Comparison of ENCODE assay signal across 38 mouse cellular contexts in genomic region chr5:90858429-90858828, GRCm38 (mm10). TPM values are rescaled to one million over a fixed set of nuclear protein-coding genes. Genes with fewer than 3 reads are reported as not detected.
"Had no signal": no experiment of that assay in that cellular context is flagged by ENCODE, and none has a peak within 500 bp of the region (broad histone marks: within the 10 kb centered on the region; RNA-seq: fewer than 3 reads in every experiment).

No protein-coding gene starts in this region.

- H3K27ac ChIP-seq: heart, embryonic 10.5 days; heart, embryonic 13.5 days; heart, embryonic 15.5 days; hindbrain, embryonic 10.5 days; hindbrain, embryonic 12.5 days; hindbrain, embryonic 13.5 days; hindbrain, embryonic 14.5 days; hindbrain, embryonic 15.5 days; hindbrain, postnatal 0 days; intestine, embryonic 15.5 days; kidney, embryonic 15.5 days; kidney, postnatal 0 days; layer of hippocampus, adult 2 months had no signal

- H3K4me3 ChIP-seq: heart, embryonic 10.5 days; heart, embryonic 12.5 days; heart, embryonic 13.5 days; heart, embryonic 15.5 days; hindbrain, embryonic 10.5 days; hindbrain, embryonic 12.5 days; hindbrain, embryonic 13.5 days; hindbrain, embryonic 15.5 days; intestine, embryonic 15.5 days; kidney, embryonic 15.5 days; layer of hippocampus, adult 2 months had no signal

- H3K36me3 ChIP-seq: heart, embryonic 10.5 days; heart, embryonic 12.5 days; heart, embryonic 13.5 days; heart, embryonic 15.5 days; hindbrain, embryonic 10.5 days; hindbrain, embryonic 12.5 days; hindbrain, embryonic 13.5 days; hindbrain, embryonic 15.5 days; intestine, embryonic 15.5 days; kidney, embryonic 15.5 days had no signal

- H3K9ac ChIP-seq: heart, embryonic 12.5 days; heart, embryonic 13.5 days; heart, embryonic 15.5 days; hindbrain, embryonic 12.5 days; hindbrain, embryonic 13.5 days; hindbrain, embryonic 14.5 days; hindbrain, embryonic 15.5 days; intestine, embryonic 15.5 days; kidney, embryonic 15.5 days had no signal

- H3K27me3 ChIP-seq: heart, embryonic 12.5 days; heart, embryonic 13.5 days; heart, embryonic 15.5 days; hindbrain, embryonic 12.5 days; hindbrain, embryonic 13.5 days; hindbrain, embryonic 15.5 days; intestine, embryonic 15.5 days; kidney, embryonic 15.5 days had no signal

- DNase-seq: heart, postnatal 10 days; heart, postnatal 14 days; heart, postnatal 36 days; heart, postnatal 4 days; kidney, adult 11 months; kidney, adult 18-20 months; kidney, adult 2 months; kidney, adult 8-10 months; kidney, adult 9 months; kidney, postnatal 10 days; kidney, postnatal 14 days; kidney, postnatal 25 days; kidney, postnatal 36 days; kidney, postnatal 4 days had no signal

- ATAC-seq: hindbrain, embryonic 16.5 days; hindbrain, postnatal 0 days; inflammation-experienced regulatory T-cells, adult 6 months; intestine, embryonic 15.5 days; intestine, embryonic 16.5 days; intestine, postnatal 0 days had no signal

- H3K4me2 ChIP-seq: heart, embryonic 11.5 days; heart, embryonic 12.5 days; heart, embryonic 13.5 days; heart, embryonic 15.5 days; hindbrain, embryonic 12.5 days; hindbrain, embryonic 13.5 days; hindbrain, embryonic 14.5 days; hindbrain, embryonic 15.5 days; intestine, embryonic 15.5 days; kidney, embryonic 15.5 days had no signal

- H3K9me3 ChIP-seq: heart, embryonic 10.5 days; heart, embryonic 12.5 days; heart, embryonic 13.5 days; heart, embryonic 15.5 days; hindbrain, embryonic 10.5 days; hindbrain, embryonic 12.5 days; hindbrain, embryonic 13.5 days; hindbrain, embryonic 15.5 days; intestine, embryonic 15.5 days; kidney, embryonic 15.5 days had no signal

- H3K4me1 ChIP-seq: heart, embryonic 10.5 days; hindbrain, embryonic 10.5 days; hindbrain, embryonic 12.5 days; hindbrain, embryonic 13.5 days; hindbrain, embryonic 15.5 days; intestine, embryonic 15.5 days had no signal

RNA-seq across cellular contexts. Expression of gene Cxcl1, which starts 32.6 kb away (rescaled TPM):
- polyA plus RNA-seq: heart, embryonic 12.5 days; hindbrain, embryonic 10.5 days; hindbrain, embryonic 13.5 days; inflammation-experienced regulatory T-cells, adult 6 months had no signal

RNA-seq across cellular contexts. Expression of gene Cxcl2, which starts 45.2 kb away (rescaled TPM):
- polyA plus RNA-seq: heart, embryonic 10.5 days; heart, embryonic 11.5 days; heart, embryonic 12.5 days; heart, embryonic 13.5 days; heart, embryonic 15.5 days; heart, embryonic 16.5 days; heart, postnatal 0 days; hindbrain, embryonic 10.5 days; hindbrain, embryonic 11.5 days; hindbrain, embryonic 12.5 days; hindbrain, embryonic 13.5 days; hindbrain, embryonic 15.5 days; hindbrain, embryonic 16.5 days; intestine, embryonic 14.5 days; intestine, embryonic 16.5 days; kidney, embryonic 14.5 days; kidney, embryonic 15.5 days; kidney, postnatal 0 days had no signal
